Mouse (Mus musculus): ENCODE measurements around the gene Gnai2.

DNA sequence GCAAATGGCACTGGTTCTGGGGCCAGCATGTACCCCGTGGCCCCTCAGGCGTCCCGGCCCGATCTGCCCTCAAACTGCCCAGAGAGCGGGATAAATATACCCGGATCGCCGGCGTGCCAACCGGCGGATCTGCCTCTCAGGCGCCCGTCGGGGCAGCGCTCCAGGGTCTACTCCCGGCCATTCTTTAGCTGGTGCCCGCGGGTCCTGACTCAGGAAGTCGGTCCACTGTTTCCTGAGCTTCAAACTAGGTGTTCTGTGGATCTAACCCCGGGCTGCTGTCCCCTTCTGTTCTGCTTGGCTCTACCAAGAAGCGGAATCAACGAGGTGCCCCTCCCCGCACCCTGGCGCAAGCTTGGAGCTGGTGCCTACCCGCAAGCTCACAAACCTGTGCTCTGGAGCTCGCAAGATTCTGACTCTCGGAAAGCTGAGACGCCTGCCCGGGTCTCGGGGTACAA is 31.6 kb upstream of the Gnai2 start:
- no peak for TF ChIP-seq CTCF (IDR thresholded peaks at IDR 0.05; ENCODE audit: control insufficient read depth, insufficient read depth, low read length)
- TF ChIP-seq POLR2A (IDR thresholded peaks at IDR 0.05; ENCODE audit: borderline replicate concordance, control insufficient read depth, low read depth, low read length): no peak

Measured in bone marrow, adult 2 months (tissue).